Mouse (Mus musculus) MEL (cell line): ENCODE results near the gene Cdk2ap2. TPM values are rescaled to one million over a fixed set of nuclear protein-coding genes. Genes with fewer than 3 reads are reported as not detected.

Source experiments
- DNase-seq: peaks from one replicate; pipeline ENCODE4 v3.0.0; 2011; ENCODE audit warnings: low read depth, low spot score
- H3K27ac ChIP-seq: 2 replicates; pipeline ENCODE4 v1.5.1; 2012; ENCODE audit warnings: low read depth, mild to moderate bottlenecking, control low read depth, low read length, moderate library complexity; ENCODE audit not compliant: control insufficient read depth
- H3K27me3 ChIP-seq, 2 experiments: fragments of 150-350 bp in 1 of 2; sonication (generic) in 1 of 2; 2 replicates each; pipeline ENCODE4 v1.6.1; 2012; ENCODE audit warnings: low read length in 2 of 2, mild to moderate bottlenecking in 2 of 2, improper control_type of control experiment in 1 of 2, moderate library complexity in 1 of 2; ENCODE audit not compliant: insufficient read depth in 2 of 2, control insufficient read depth in 1 of 2
- H3K36me3 ChIP-seq, 2 experiments: 2 replicates each; pipeline ENCODE4 v1.6.1; 2012 to 2014; ENCODE audit warnings: low read length in 2 of 2, improper control_type of control experiment in 1 of 2, inconsistent platforms in 1 of 2, mild to moderate bottlenecking in 1 of 2; ENCODE audit not compliant: insufficient read depth in 2 of 2, control insufficient read depth in 1 of 2
- H3K4me1 ChIP-seq, 2 experiments: fragments of 150-350 bp in 1 of 2; sonication (generic) in 1 of 2; 2 replicates each; pipeline ENCODE4 v1.6.1; 2012; ENCODE audit warnings: low read length in 2 of 2, improper control_type of control experiment in 1 of 2, mild to moderate bottlenecking in 1 of 2; ENCODE audit not compliant: insufficient read depth in 2 of 2, control insufficient read depth in 1 of 2
- H3K4me3 ChIP-seq, 2 experiments: fragments of 150-350 bp in 1 of 2; sonication (generic) in 1 of 2; 2 replicates each; pipeline ENCODE4 v1.5.1; 2012; ENCODE audit warnings: low read depth in 2 of 2, low read length in 2 of 2, mild to moderate bottlenecking in 2 of 2, moderate library complexity in 2 of 2, control low read depth in 1 of 2, improper control_type of control experiment in 1 of 2; ENCODE audit not compliant: control insufficient read depth in 1 of 2, insufficient read depth in 1 of 2
- H3K79me2 ChIP-seq: 2 replicates; pipeline ENCODE4 v1.6.1; 2012; ENCODE audit warnings: mild to moderate bottlenecking, low read length, moderate library complexity; ENCODE audit not compliant: control insufficient read depth, poor library complexity, insufficient read depth
- H3K9ac ChIP-seq: 2 replicates; pipeline ENCODE4 v1.6.1; 2012; ENCODE audit warnings: low read depth, mild to moderate bottlenecking, control low read depth, low read length, moderate library complexity; ENCODE audit not compliant: control insufficient read depth, poor library complexity, severe bottlenecking
- H3K9me3 ChIP-seq: fragments of 150-350 bp; sonication (generic); replicated peaks from 2 replicates; pipeline ENCODE4 v1.6.1; 2012; ENCODE audit warnings: mild to moderate bottlenecking, low read length, improper control_type of control experiment, moderate library complexity; ENCODE audit not compliant: insufficient read depth
- CTCF ChIP-seq, 3 experiments: IDR thresholded peaks in 2 of 3; conservative IDR thresholded peaks in 1 of 3; 2 replicates each; pipeline ENCODE4 v1.5.1; 2011 to 2012; ENCODE audit warnings: low read length in 3 of 3, low read depth in 2 of 3, mild to moderate bottlenecking in 2 of 3, improper control_type of control experiment in 1 of 3, inconsistent platforms in 1 of 3, mixed read lengths in 1 of 3, moderate library complexity in 1 of 3; ENCODE audit not compliant: control insufficient read depth in 1 of 3, insufficient read depth in 1 of 3, poor library complexity in 1 of 3, severe bottlenecking in 1 of 3
- E2F4 ChIP-seq: IDR thresholded peaks from 2 replicates; pipeline ENCODE4 v1.6.1; 2011; ENCODE audit warnings: low read depth, low read length, improper control_type of control experiment, borderline replicate concordance
- GABPA ChIP-seq: IDR thresholded peaks from 2 replicates; pipeline ENCODE4 v1.6.1; 2012; ENCODE audit warnings: low read depth, mild to moderate bottlenecking, inconsistent platforms, low read length, improper control_type of control experiment, moderate library complexity
- GATA1 ChIP-seq: IDR thresholded peaks from 2 replicates; pipeline ENCODE4 v1.6.1; 2011; ENCODE audit warnings: low read depth, low read length, improper control_type of control experiment
- MAFK ChIP-seq: IDR thresholded peaks from 2 replicates; pipeline ENCODE4 v1.6.1; 2011; ENCODE audit warnings: low read depth, mild to moderate bottlenecking, low read length, improper control_type of control experiment, borderline replicate concordance
- MAX ChIP-seq: IDR thresholded peaks from 2 replicates; pipeline ENCODE4 v1.6.1; 2011; ENCODE audit warnings: low read length, improper control_type of control experiment
- MAZ ChIP-seq: IDR thresholded peaks from 2 replicates; pipeline ENCODE4 v1.6.1; 2012; ENCODE audit warnings: low read depth, mild to moderate bottlenecking, inconsistent platforms, low read length, improper control_type of control experiment
- MYB ChIP-seq: IDR thresholded peaks from 2 replicates; pipeline ENCODE4 v1.6.1; 2011; ENCODE audit warnings: mild to moderate bottlenecking, low read depth, low read length, improper control_type of control experiment
- MYC ChIP-seq: IDR thresholded peaks from 2 replicates; pipeline ENCODE4 v1.6.1; 2011; ENCODE audit warnings: low read depth, mild to moderate bottlenecking, low read length, improper control_type of control experiment, moderate library complexity
- NELFE ChIP-seq: IDR thresholded peaks from 2 replicates; pipeline ENCODE4 v1.6.1; 2011; ENCODE audit warnings: low read depth, low read length, improper control_type of control experiment
- POLR2A ChIP-seq, 2 experiments: IDR thresholded peaks; 2 replicates each; pipeline ENCODE4 v1.6.1; 2011 to 2012; ENCODE audit warnings: low read length in 2 of 2, mild to moderate bottlenecking in 2 of 2, control low read depth in 1 of 2, improper control_type of control experiment in 1 of 2, low read depth in 1 of 2, moderate library complexity in 1 of 2; ENCODE audit not compliant: control insufficient read depth in 1 of 2, insufficient read depth in 1 of 2, poor library complexity in 1 of 2
- SIN3A ChIP-seq: IDR thresholded peaks from 2 replicates; pipeline ENCODE4 v1.6.1; 2012; ENCODE audit warnings: low read length, improper control_type of control experiment, inconsistent platforms
- SMC3 ChIP-seq: IDR thresholded peaks from 2 replicates; pipeline ENCODE4 v1.6.1; 2011; ENCODE audit warnings: low read depth, low read length, improper control_type of control experiment
- TCF12 ChIP-seq: IDR thresholded peaks from 2 replicates; pipeline ENCODE4 v1.6.1; 2014; ENCODE audit warnings: low read depth, mild to moderate bottlenecking, inconsistent platforms, low read length, improper control_type of control experiment, moderate library complexity
- USF2 ChIP-seq, 2 experiments: IDR thresholded peaks; 2 replicates each; pipeline ENCODE4 v1.6.1; 2011 to 2012; ENCODE audit warnings: improper control_type of control experiment in 2 of 2, low read length in 2 of 2, borderline replicate concordance in 1 of 2, inconsistent platforms in 1 of 2, low read depth in 1 of 2, mild to moderate bottlenecking in 1 of 2; ENCODE audit not compliant: insufficient read depth in 1 of 2
- ZC3H11A ChIP-seq: IDR thresholded peaks from 2 replicates; pipeline ENCODE4 v1.6.1; 2012; ENCODE audit warnings: low read depth, mild to moderate bottlenecking, inconsistent platforms, low read length, improper control_type of control experiment
- polyA plus RNA-seq, 2 experiments: library from polyadenylated mRNA; stranded (reverse) in 1 of 2; unstranded in 1 of 2; fragments of >175 nt in 1 of 2; fragments of >200 nt in 1 of 2; gene quantifications; 2 replicates each; pipeline versions ENCODE4 v1.2.1 to v1.2.4; 2012; ENCODE audit warnings: low replicate concordance in 2 of 2, low read depth in 1 of 2; ENCODE audit not compliant: insufficient read length in 2 of 2, insufficient read depth in 1 of 2, missing spikeins in 1 of 2
- total RNA-seq: library from RNA; depleted of rRNA; stranded (reverse); fragments of 300-350 nt; gene quantifications from 2 replicates; pipeline ENCODE4 v1.2.3, GENCODE M21; 2012

The Cdk2ap2 gene
- total and polyA plus RNA-seq, 3 experiments, result 53.5 to 97.6 TPM; not detected in 1

- Histone ChIP-seq H3K36me3 (no peaks in the 10 kb centered on the region), H3K4me3 (no peak within 1 kb of the TSS), H3K27ac (no peak within 1 kb of the TSS), H3K9ac (no peak within 1 kb of the TSS), H3K27me3 (no peaks in the 10 kb centered on the region; a peak in 1 of 4 replicates), H3K9me3 (no peaks in the 10 kb centered on the region), H3K4me1 (no peaks in the 10 kb centered on the region), H3K79me2 (no peaks in the 10 kb centered on the region)
- TF ChIP-seq SMC3 (no peak), MAZ (no peak), NELFE (no peak)
- DNase-seq, result no peak
Measured at GRCm38 (mm10) chr19:4139446-4139845, 42.5 kb downstream of the Cdk2ap2 start, which contains the start of gene Gpr152. Gene Gpr152, plus strand, starts transcription at chr19:4139787.

DNA sequence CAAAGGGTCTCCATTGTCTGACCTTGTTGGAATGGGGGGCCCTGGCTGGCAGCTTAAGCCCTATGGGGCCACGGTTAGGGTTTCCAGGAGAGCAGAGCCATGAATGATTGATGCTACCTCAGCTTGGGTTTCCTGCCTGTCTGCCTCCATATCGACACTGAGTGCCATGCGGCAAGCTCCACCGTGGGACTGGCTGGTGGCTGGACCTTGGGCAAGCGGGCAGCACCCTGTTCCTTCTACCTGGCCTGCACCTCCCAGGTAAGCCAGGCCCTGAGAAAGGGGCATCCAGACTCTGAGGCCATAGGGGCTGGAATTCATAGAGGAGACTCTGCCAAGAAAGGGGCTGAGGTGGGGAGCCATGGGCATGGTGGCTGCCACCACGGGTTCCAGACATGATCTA is 43.2 kb downstream of the Cdk2ap2 start:
- Histone ChIP-seq H3K4me3 (no peak overlapping the region), H3K27me3 (no peaks in the 10 kb centered on the region; a peak in 1 of 4 replicates), H3K36me3 (no peaks in the 10 kb centered on the region), H3K9ac (no peak overlapping the region), H3K79me2 (no peaks in the 10 kb centered on the region), H3K4me1 (no peaks in the 10 kb centered on the region), H3K27ac (no peak overlapping the region), H3K9me3 (no peaks in the 10 kb centered on the region)
- TF ChIP-seq CTCF (IDR thresholded peaks at IDR 0.05 in 2 of 3, conservative IDR thresholded peaks at IDR 0.05 in 1 of 3; ENCODE audit: control insufficient read depth in 1 of 3, insufficient read depth in 1 of 3, low read depth in 2 of 3, low read length in 3 of 3, poor library complexity in 1 of 3, severe bottlenecking in 1 of 3), result no peak
- TF ChIP-seq TCF12, result no peak
- no peak for TF ChIP-seq MAX
- no peak for TF ChIP-seq MAFK
- TF ChIP-seq SIN3A, result no peak
- no peak for TF ChIP-seq GABPA
- no peak for TF ChIP-seq POLR2A (IDR thresholded peaks at IDR 0.05; ENCODE audit: control insufficient read depth in 1 of 2, insufficient read depth in 1 of 2, low read depth in 1 of 2, low read length in 2 of 2, poor library complexity in 1 of 2)
- TF ChIP-seq ZC3H11A, result no peak
- no peak for TF ChIP-seq MYB
- TF ChIP-seq MYC, result no peak
- no peak for TF ChIP-seq GATA1
- TF ChIP-seq USF2 (IDR thresholded peaks at IDR 0.05; ENCODE audit: borderline replicate concordance in 1 of 2, insufficient read depth in 1 of 2, low read depth in 1 of 2, low read length in 2 of 2), result no peak
- no peak for TF ChIP-seq E2F4
- no peak for DNase-seq
